Mouse (Mus musculus) stomach, embryonic 15.5 days (tissue): ENCODE data around the gene Plekhg1. TPM values are rescaled to one million over a fixed set of nuclear protein-coding genes. Genes with fewer than 3 reads are reported as not detected.

Experiments
- ATAC-seq: fragments of 200-750 bp; cut with Nextera tagmentation; 2 replicates; pipeline ENCODE4 v1.8.0; 2017; ENCODE audit warnings: low read depth, moderate number of reproducible peaks, moderate TSS enrichment; ENCODE audit not compliant: insufficient read depth, low FRiP score
- H3K27ac ChIP-seq: fragments of 300-500 bp; sonication (generic); 2 replicates; pipeline ENCODE4 v1.5.1; 2015; ENCODE audit warnings: mild to moderate bottlenecking, inconsistent platforms
- H3K27me3 ChIP-seq: fragments of 300-500 bp; sonication (generic); replicated peaks from 2 replicates; pipeline ENCODE4 v1.6.1; 2015; ENCODE audit warnings: inconsistent platforms
- H3K36me3 ChIP-seq: fragments of 300-500 bp; sonication (generic); 2 replicates; pipeline ENCODE4 v1.6.1; 2015; ENCODE audit warnings: inconsistent platforms
- H3K4me1 ChIP-seq: fragments of 300-500 bp; sonication (generic); 2 replicates; pipeline ENCODE4 v1.6.1; 2015; ENCODE audit warnings: inconsistent platforms
- H3K4me2 ChIP-seq: fragments of 300-500 bp; sonication (generic); 2 replicates; pipeline ENCODE4 v1.6.1; 2015; ENCODE audit warnings: mild to moderate bottlenecking, inconsistent platforms
- H3K4me3 ChIP-seq: fragments of 300-500 bp; sonication (generic); replicated peaks from 2 replicates; pipeline ENCODE4 v1.5.1; 2015; ENCODE audit warnings: inconsistent platforms
- H3K9ac ChIP-seq: fragments of 300-500 bp; sonication (generic); 2 replicates; pipeline ENCODE4 v1.6.1; 2015; ENCODE audit warnings: inconsistent platforms
- H3K9me3 ChIP-seq: fragments of 300-500 bp; sonication (generic); 2 replicates; pipeline ENCODE4 v1.6.1; 2016; ENCODE audit warnings: inconsistent platforms
- WGBS: fragments of 180-500 bp; shearing (Covaris S2); methylation state at CpG from one replicate; pipeline ENCODE4 v1.1.7; 2015; 5-methylcytosine and 5-hydroxymethylcytosine counted together
- polyA plus RNA-seq: library from polyadenylated mRNA; unstranded; fragments of >200 nt; fragmentation: Nextera tagmentation; extraction: Ambion mirVana; gene quantifications from 2 replicates; pipeline ENCODE4 v1.2.1, GENCODE M21; 2015

Plekhg1 gene
- polyA plus RNA-seq, 1 experiment from 2014 or later: 9.2 TPM

DNA sequence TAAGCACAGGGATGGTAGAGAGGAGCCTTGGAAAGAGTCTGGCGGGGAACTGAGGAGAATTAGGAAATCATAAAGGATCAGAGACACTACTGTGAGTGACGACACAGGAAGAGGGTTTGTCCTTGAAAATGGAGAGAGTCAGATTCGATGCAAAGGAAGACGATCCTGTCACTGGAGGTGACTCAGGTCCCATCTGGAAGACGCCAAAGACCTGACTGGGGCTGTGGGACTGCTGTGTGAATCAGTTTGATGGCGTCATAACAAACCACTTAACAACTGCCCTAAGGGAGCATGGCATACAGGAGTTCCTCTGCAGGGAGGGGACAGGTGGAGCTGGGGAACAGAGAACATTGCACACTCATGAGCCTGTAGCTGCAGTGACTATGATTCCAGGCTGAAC lies 202.1 kb downstream of the Plekhg1 start:
- Histone ChIP-seq H3K9ac (no peak overlapping the region), H3K4me3 (no peak overlapping the region), H3K27me3 (no peaks in the 10 kb centered on the region), H3K4me2 (no peak overlapping the region), H3K9me3 (no peaks in the 10 kb centered on the region), H3K36me3 (peaks cover 3% of the 10 kb centered on the region; the same call in 1 of the 2 replicates), H3K27ac (peak overlapping the region; percentile 72; the same call in 1 of the 2 replicates), H3K4me1 (peaks cover 8% of the 10 kb centered on the region; the same call in 1 of the 2 replicates)
- 62% methylated on average over 6 of the region's 6 CpGs for WGBS
- ATAC-seq: no peak

DNA sequence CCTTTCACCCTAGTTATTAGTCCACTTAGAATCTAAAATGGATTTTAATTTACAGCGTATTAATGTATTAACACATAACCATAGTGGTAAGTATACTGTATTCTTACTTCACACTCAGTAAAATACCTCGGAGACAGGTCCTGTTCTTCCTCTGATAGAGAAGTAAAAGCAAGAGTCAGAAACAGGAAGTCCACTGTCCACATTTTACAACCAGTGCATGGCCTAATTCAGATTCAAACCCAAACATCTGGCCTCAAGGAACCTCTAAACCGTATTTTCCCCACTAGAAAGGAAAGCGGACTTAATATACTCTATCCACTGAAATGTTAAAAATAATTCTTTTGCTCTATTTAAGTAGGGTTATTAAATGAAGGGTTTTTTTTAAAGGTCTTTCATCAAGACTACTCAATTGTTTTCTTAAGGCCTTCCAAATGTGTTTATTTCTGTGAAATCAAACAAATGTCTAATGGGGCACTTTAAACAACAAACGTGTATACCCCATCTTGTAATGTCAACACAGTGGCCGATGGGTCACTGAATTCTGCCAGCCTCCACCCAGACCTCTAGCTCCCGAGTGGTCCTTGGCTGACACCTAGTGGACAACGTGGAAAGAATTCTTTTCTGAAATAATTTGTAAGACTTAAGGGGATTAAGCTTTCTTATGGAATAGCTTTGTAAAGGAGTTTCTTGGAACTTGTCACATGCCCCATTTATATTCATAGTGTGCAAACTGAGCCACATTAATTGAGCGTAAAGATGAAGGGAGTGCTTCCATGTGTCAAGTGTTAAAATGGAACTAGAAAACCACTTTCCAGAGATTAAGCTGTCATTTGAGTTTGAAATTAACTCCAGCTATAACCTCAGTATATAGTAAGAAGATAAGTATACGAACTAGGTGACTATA lies 203.6 kb downstream of the Plekhg1 start:
- WGBS: 27% methylated on average over 10 of the region's 10 CpGs
- H3K9me3 ChIP-seq: no peaks in the 10 kb centered on the region
- ATAC-seq: no peak
- H3K9ac ChIP-seq: no peak overlapping the region
- H3K4me1 ChIP-seq: peaks cover 8% of the 10 kb centered on the region; the same call in 1 of the 2 replicates
- no peaks in the 10 kb centered on the region for H3K27me3 ChIP-seq
- H3K4me2 ChIP-seq: no peak overlapping the region
- H3K4me3 ChIP-seq: no peak overlapping the region
- peaks cover 5% of the 10 kb centered on the region; the same call in 1 of the 2 replicates for H3K36me3 ChIP-seq
- H3K27ac ChIP-seq: no peak overlapping the region

- Histone ChIP-seq H3K4me2 (no peak overlapping the region), H3K27me3 (no peaks in the 10 kb centered on the region), H3K27ac (no peak overlapping the region), H3K9ac (no peak overlapping the region), H3K4me3 (no peak overlapping the region), H3K4me1 (no peaks in the 10 kb centered on the region), H3K36me3 (peaks cover 2% of the 10 kb centered on the region; the same call in 1 of the 2 replicates), H3K9me3 (no peaks in the 10 kb centered on the region)
- 93% methylated on average over 17 of the region's 17 CpGs for WGBS
- ATAC-seq: no peak
Observed at GRCm38 (mm10) chr10:3946871-3947270, 206.7 kb downstream of the Plekhg1 start.

DNA sequence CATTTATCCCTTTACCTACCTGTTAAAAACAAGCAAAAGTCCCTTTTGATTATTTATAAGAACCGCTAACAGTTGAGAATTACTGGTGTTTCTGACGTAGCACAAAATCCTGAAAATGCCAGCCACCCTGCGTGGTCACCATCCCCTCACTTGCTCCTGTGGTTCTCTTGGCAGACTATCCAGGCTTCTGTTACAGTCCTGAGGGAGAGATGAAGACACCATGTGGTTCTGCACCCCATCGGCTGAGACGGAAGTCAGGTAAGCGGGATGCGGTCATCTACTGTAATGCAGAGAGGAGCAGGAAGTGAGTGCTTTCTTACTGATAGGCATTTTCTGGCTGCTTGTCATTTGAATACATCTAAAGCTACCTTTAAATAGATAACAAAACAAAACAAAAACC lies 207.2 kb downstream of the Plekhg1 start:
- no peak overlapping the region for H3K4me3 ChIP-seq
- H3K36me3 ChIP-seq: peaks cover 2% of the 10 kb centered on the region; the same call in 1 of the 2 replicates
- no peaks in the 10 kb centered on the region for H3K4me1 ChIP-seq
- ATAC-seq: no peak
- H3K9ac ChIP-seq: no peak overlapping the region
- no peaks in the 10 kb centered on the region for H3K9me3 ChIP-seq
- no peak overlapping the region for H3K27ac ChIP-seq
- H3K4me2 ChIP-seq: no peak overlapping the region
- 86% methylated on average over 7 of the region's 7 CpGs for WGBS
- H3K27me3 ChIP-seq: no peaks in the 10 kb centered on the region

DNA sequence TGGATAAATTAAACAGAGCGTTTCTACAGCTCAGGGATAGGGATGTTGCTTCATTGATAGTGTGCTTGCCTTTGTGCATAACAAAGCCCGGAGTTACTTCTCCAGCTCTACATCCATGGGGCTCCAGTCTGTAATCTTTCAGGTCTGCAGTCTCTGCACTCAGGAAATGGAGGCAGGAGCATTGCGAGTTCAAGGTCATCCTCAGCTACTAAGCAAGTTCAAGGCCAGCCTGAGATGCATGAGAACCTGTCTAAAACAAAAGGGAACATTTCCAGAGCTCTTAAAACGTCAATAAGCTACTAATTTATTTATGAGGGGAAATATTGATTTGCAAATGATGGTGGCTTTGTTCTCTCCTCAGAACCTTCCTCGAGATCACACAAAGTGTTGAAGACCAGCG lies 209.1 kb downstream of the Plekhg1 start:
- no peak overlapping the region for H3K27ac ChIP-seq
- H3K4me3 ChIP-seq: no peak overlapping the region
- no peak for ATAC-seq
- no peaks in the 10 kb centered on the region for H3K27me3 ChIP-seq
- H3K4me1 ChIP-seq: no peaks in the 10 kb centered on the region
- no peaks in the 10 kb centered on the region for H3K9me3 ChIP-seq
- H3K9ac ChIP-seq: no peak overlapping the region
- 85% methylated on average over 6 of the region's 6 CpGs for WGBS
- H3K36me3 ChIP-seq: peaks cover 2% of the 10 kb centered on the region; the same call in 1 of the 2 replicates
- H3K4me2 ChIP-seq: no peak overlapping the region

DNA sequence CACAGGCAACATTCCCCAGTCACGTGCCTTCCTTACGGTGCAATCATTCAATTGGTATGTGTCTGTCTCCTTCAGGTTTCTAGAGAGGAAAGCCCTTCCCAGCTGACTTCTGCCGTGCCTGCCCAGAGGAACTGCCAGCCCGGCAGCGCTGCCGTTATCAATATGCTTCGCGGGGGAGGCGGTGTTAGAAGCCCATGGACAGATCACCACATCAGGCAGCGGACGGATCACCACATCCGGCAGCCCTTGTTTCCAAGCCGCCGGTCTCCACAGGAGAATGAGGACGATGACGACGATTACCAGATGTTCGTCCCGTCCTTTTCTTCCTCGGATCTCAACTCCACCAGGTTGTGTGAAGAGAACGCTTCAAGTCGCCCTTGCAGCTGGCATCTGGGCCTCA lies 216.3 kb downstream of the Plekhg1 start:
- H3K27ac ChIP-seq: no peak overlapping the region
- no peak for ATAC-seq
- H3K27me3 ChIP-seq: no peaks in the 10 kb centered on the region
- H3K4me2 ChIP-seq: no peak overlapping the region
- no peaks in the 10 kb centered on the region for H3K9me3 ChIP-seq
- peaks cover 15% of the 10 kb centered on the region; the same call in 1 of the 2 replicates for H3K36me3 ChIP-seq
- H3K4me3 ChIP-seq: no peak overlapping the region
- WGBS: 85% methylated on average over 22 of the region's 22 CpGs
- H3K4me1 ChIP-seq: no peaks in the 10 kb centered on the region
- no peak overlapping the region for H3K9ac ChIP-seq

GRCm38 (mm10) chr10:3958591-3958990 lies 218.4 kb downstream of the Plekhg1 start:
- no peak overlapping the region for H3K4me2 ChIP-seq
- WGBS: 81% methylated on average over 5 of the region's 5 CpGs
- H3K9me3 ChIP-seq: no peaks in the 10 kb centered on the region
- no peak overlapping the region for H3K27ac ChIP-seq
- H3K36me3 ChIP-seq: peaks cover 15% of the 10 kb centered on the region; the same call in 1 of the 2 replicates
- H3K27me3 ChIP-seq: no peaks in the 10 kb centered on the region
- H3K4me3 ChIP-seq: no peak overlapping the region
- H3K9ac ChIP-seq: no peak overlapping the region
- ATAC-seq: no peak
- no peaks in the 10 kb centered on the region for H3K4me1 ChIP-seq

DNA sequence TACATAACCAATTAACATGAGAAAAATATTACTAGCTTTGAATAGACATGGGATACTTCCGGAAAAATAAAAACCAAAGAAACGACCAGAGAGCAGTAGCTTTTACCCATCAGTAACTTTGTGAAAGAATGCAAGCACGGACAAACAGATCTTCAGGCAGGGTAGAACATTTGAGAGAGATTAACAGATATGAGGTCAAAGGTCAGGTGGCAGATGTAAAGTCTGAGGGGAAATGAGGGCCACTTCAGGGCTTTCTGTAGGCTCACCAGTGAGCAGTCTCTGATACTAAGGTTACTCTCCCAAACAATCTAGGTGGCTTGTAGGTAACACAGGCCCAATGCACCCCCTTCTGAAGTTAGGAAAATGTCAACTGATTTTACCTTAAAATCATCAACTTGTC lies 228.9 kb downstream of the Plekhg1 start:
- Histone ChIP-seq H3K27ac (no peak overlapping the region), H3K36me3 (peaks cover 5% of the 10 kb centered on the region; the same call in 1 of the 2 replicates), H3K4me2 (no peak overlapping the region), H3K9ac (no peak overlapping the region), H3K4me3 (no peak overlapping the region), H3K4me1 (no peaks in the 10 kb centered on the region), H3K9me3 (no peaks in the 10 kb centered on the region), H3K27me3 (no peaks in the 10 kb centered on the region)
- no peak for ATAC-seq
- 32% methylated on average over 3 of the region's 3 CpGs for WGBS

GRCm38 (mm10) chr10:3972237-3972636 lies 232.1 kb downstream of the Plekhg1 start:
- no peaks in the 10 kb centered on the region for H3K36me3 ChIP-seq
- WGBS: 83% methylated on average over 9 of the region's 9 CpGs
- no peak for ATAC-seq
- peak overlapping the region; percentile 95; the same call in 1 of the 2 replicates for H3K27ac ChIP-seq
- no peaks in the 10 kb centered on the region for H3K9me3 ChIP-seq
- H3K9ac ChIP-seq: no peak overlapping the region
- H3K27me3 ChIP-seq: no peaks in the 10 kb centered on the region
- peak overlapping the region; percentile 91 for H3K4me2 ChIP-seq
- no peak overlapping the region; the same call in 1 of the 2 replicates for H3K4me3 ChIP-seq
- peaks cover 3% of the 10 kb centered on the region; the same call in 1 of the 2 replicates for H3K4me1 ChIP-seq

- Histone ChIP-seq H3K4me3 (peak within 1 kb of the TSS; percentile 80), H3K36me3 (no peaks in the 10 kb centered on the region), H3K27ac (peak within 1 kb of the TSS; percentile 95), H3K4me1 (peaks cover 3% of the 10 kb centered on the region; the same call in 1 of the 2 replicates), H3K4me2 (peak within 1 kb of the TSS; percentile 91), H3K9ac (peak within 1 kb of the TSS; percentile 91), H3K9me3 (no peaks in the 10 kb centered on the region), H3K27me3 (no peaks in the 10 kb centered on the region)
- ATAC-seq: peak; percentile 73
- under 1% methylated on average over 40 of the region's 40 CpGs for WGBS
Observed at GRCm38 (mm10) chr10:3972981-3973588, 232.9 kb downstream of the Plekhg1 start, which contains the start of gene Mthfd1l. Mthfd1l (plus strand) TSS chr10:3973118.

DNA sequence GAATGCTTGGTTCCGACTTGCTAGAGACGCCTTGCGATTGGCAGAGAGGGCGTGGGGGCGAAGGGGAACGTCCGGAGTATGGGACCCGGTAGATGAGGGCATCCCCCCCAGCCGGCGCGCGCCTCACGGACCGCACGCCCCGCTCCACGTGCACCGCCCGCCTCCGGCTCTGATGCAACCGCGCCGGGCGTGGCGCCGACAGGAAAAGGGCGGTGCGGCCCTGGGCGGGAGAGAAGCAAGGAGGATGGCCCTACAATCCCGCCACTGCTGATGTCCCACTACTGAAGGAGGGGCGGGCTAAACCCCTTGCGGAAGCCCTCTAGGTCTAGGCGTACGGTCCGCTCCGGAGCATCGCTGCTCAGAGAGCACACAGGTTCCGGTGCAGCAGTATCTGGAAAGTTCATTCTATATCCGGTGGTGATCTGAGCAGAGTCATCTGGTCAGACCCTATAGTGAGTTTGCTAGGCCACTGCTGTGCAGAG lies 233.5 kb downstream of the Plekhg1 start:
- Histone ChIP-seq H3K4me1 (peaks cover 3% of the 10 kb centered on the region; the same call in 1 of the 2 replicates), H3K27me3 (no peaks in the 10 kb centered on the region), H3K4me2 (peak overlapping the region; percentile 91), H3K9ac (peak overlapping the region; percentile 91), H3K27ac (peak overlapping the region; percentile 95), H3K36me3 (no peaks in the 10 kb centered on the region), H3K4me3 (peak overlapping the region; percentile 80), H3K9me3 (no peaks in the 10 kb centered on the region)
- WGBS: under 1% methylated on average over 38 of the region's 39 CpGs
- ATAC-seq: peak; percentile 94
